Mouse (Mus musculus) kidney, embryonic 16.5 days (tissue): ENCODE results near the gene Hist1h4h. TPM values are rescaled to one million over a fixed set of nuclear protein-coding genes. Genes with fewer than 3 reads are reported as not detected.
A peak's percentile ranks its signal among the peaks of the same experiment; 100 is the strongest.
"Not testable (repeated sequence)": the region's sequence is repeated elsewhere in the genome, so short reads cannot be mapped to it uniquely, and the experiment has no call there.

ENCODE experiments used
- ATAC-seq: fragments of 200-750 bp; cut with Nextera tagmentation; 2 replicates; pipeline ENCODE4 v1.8.0; 2017; ENCODE audit warnings: moderate TSS enrichment; ENCODE audit not compliant: low FRiP score, low TSS enrichment
- H3K27ac ChIP-seq: fragments of 300-500 bp; sonication (generic); 2 replicates; pipeline ENCODE4 v1.5.1; 2014; ENCODE audit warnings: low read length
- H3K27me3 ChIP-seq: fragments of 300-500 bp; sonication (generic); 2 replicates; pipeline ENCODE4 v1.6.1; 2014; ENCODE audit warnings: low read length, control low read depth, mixed read lengths; ENCODE audit not compliant: insufficient read depth
- H3K36me3 ChIP-seq: fragments of 300-500 bp; sonication (generic); 2 replicates; pipeline ENCODE4 v1.6.1; 2014; ENCODE audit warnings: low read length, control low read depth, mixed read lengths; ENCODE audit not compliant: insufficient read depth
- H3K4me1 ChIP-seq: fragments of 300-500 bp; sonication (generic); 2 replicates; pipeline ENCODE4 v1.6.1; 2014; ENCODE audit warnings: low read length, control low read depth, mixed read lengths; ENCODE audit not compliant: insufficient read depth
- H3K4me2 ChIP-seq: fragments of 300-500 bp; sonication (generic); replicated peaks from 2 replicates; pipeline ENCODE4 v1.6.1; 2014; ENCODE audit warnings: low read depth, low read length
- H3K4me3 ChIP-seq: fragments of 300-500 bp; sonication (generic); 2 replicates; pipeline ENCODE4 v1.5.1; 2014; ENCODE audit warnings: mild to moderate bottlenecking, low read length
- H3K9ac ChIP-seq: fragments of 300-500 bp; sonication (generic); replicated peaks from 2 replicates; pipeline ENCODE4 v1.6.1; 2014; ENCODE audit warnings: low read length
- H3K9me3 ChIP-seq: fragments of 300-500 bp; sonication (generic); 2 replicates; pipeline ENCODE4 v1.6.1; 2016; ENCODE audit warnings: low read length, control low read depth
- WGBS: fragments of 180-500 bp; shearing (Covaris S2); extraction: QIAGEN DNeasy Blood & Tissue Kit; methylation state at CpG from one replicate; pipeline ENCODE4 v1.1.7; 2014; 5-methylcytosine and 5-hydroxymethylcytosine counted together
- polyA plus RNA-seq: library from polyadenylated mRNA; unstranded; fragments of >200 nt; fragmentation: Nextera tagmentation; extraction: Ambion mirVana; gene quantifications from 2 replicates; pipeline ENCODE4 v1.2.1, GENCODE M21; 2015

Gene Hist1h4h
- polyA plus RNA-seq, 1 experiment from 2014 or later = 4.5 TPM

DNA sequence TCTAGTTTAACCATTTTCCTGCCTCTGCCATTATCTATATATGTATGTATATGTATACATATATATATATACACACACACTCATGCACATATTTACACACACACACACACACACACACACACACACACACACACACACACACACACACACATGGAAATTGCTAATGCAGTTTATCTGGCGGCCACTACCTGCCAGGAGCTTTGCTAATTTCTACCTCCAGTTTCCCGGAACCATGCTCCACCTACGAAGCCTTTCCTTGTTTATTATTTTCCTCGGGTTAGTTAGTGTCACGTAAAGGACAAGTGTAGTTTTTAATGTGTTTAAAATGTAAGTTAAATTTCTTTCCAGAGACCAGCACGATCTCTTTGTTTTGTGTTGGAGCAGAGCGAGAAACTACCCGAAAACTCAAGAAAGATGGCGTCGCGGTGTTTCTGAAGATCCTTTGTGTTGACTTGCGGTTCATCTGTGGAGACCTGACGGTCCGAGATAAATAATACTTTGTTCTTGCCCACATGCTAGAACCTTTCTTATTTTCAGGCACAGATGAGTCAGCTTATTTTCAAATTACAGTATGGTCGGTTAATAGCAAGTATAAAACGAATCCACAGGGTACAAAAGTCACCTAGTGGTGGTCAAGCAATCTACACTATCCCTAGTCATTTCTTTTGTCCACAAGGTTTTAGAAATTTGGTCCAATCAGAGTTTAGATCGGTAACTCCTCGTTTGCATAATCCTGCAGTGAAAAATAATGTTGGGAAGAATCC, 32.0 kb downstream of the Hist1h4h start:
- Histone ChIP-seq H3K27me3 (no peaks in the 10 kb centered on the region), H3K4me2 (peak overlapping the region; percentile 77), H3K9me3 (no peaks in the 10 kb centered on the region), H3K4me1 (no peaks in the 10 kb centered on the region; the same call in 1 of the 2 replicates), H3K36me3 (no peaks in the 10 kb centered on the region), H3K9ac (peak overlapping the region; percentile 74), H3K27ac (peak overlapping the region; percentile 100), H3K4me3 (peak overlapping the region; percentile 37)
- ATAC-seq = peak; percentile 64
- 3% methylated on average over 18 of the region's 18 CpGs for WGBS

DNA sequence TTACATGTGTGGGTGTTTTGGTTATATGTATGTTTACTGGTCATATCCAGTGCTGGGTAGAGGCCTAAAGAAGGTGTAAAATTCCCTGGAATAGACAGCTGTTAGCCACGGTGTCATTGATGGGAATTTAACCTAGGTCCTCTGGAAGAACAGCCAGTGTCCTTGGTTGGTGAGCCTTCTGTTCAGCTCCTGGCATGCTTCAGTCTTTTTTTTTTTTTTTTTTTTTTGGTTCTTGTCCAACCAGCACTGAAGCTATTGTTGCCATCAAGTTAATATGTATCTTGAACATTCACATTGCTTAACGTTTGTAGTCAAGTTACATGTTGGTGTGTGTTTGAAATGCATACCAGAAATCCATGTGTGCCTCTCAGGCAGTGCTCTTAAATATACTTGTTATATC, 33.6 kb downstream of the Hist1h4h start:
- H3K4me3 ChIP-seq = no peak overlapping the region

DNA sequence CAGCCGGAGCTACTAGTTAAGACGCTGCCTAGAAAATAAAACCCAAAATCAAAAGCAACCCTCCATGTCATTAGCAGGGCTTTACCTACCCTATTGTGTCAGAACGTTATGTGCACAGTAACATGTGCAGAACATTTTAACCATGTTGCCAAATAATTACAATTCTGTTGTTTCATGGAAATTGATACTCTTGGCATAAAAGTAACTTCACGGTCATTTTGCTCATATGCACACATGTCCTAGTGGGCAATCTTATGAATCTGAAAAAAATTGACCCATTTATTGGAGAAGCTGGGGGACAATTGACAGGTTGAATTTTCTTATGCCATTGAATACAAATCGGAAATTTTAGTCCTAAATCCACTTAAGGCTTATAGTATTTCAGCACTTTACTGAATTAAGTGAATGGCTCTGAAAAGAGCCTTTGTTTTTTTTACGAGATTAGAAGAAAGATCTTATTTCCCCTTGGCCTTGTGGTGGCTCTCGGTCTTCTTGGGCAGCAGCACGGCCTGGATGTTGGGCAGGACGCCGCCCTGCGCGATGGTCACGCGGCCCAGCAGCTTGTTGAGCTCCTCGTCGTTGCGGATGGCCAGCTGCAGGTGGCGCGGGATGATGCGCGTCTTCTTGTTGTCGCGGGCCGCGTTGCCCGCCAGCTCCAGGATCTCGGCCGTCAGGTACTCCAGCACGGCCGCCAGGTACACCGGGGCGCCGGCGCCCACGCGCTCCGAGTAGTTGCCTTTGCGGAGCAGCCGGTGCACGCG, 39.6 kb downstream of the Hist1h4h start:
- ATAC-seq, H3K36me3 ChIP-seq, H3K27me3 ChIP-seq, H3K4me1 ChIP-seq, H3K9me3 ChIP-seq: not testable (repeated sequence)
- under 1% methylated on average over 20 of the region's 41 CpGs for WGBS
- H3K27ac ChIP-seq = peak overlapping the region; percentile 97
- peak overlapping the region; percentile 57 for H3K4me3 ChIP-seq
- peak overlapping the region; percentile 54 for H3K4me2 ChIP-seq
- H3K9ac ChIP-seq = peak overlapping the region; percentile 61

More for the DNA sequence above, 33.6 kb downstream of the Hist1h4h start:
- no peak overlapping the region for H3K4me2 ChIP-seq
- no peak overlapping the region for H3K9ac ChIP-seq
- no peaks in the 10 kb centered on the region for H3K36me3 ChIP-seq
- no peaks in the 10 kb centered on the region for H3K9me3 ChIP-seq
- H3K27ac ChIP-seq = peak overlapping the region; percentile 100
- no peaks in the 10 kb centered on the region for H3K27me3 ChIP-seq
- no peak for ATAC-seq
- 72% methylated on average over 2 of the region's 2 CpGs for WGBS
- H3K4me1 ChIP-seq = peaks cover under 1% of the 10 kb centered on the region; the same call in 1 of the 2 replicates

DNA sequence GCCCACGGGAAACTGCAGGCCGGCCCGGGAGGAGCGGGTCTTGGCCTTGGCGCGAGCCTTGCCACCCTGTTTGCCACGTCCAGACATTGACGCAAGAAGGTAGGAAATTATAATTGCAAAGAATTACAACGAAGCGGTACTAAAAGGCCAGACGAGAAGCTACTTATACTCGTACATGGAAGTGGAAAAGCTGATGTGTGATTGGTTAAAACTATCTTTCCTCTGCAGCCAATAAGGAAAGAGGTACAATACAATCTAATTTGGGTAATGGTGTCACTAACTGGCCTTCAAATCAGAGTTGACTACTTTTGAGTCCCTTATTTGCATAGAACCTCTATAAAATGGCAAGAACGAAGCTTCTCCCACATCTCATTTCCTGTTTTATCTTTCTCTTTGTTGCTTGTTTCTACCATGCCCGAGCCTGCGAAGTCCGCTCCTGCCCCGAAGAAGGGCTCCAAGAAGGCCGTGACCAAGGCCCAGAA, 40.2 kb downstream of the Hist1h4h start, which contains the start of the genes Hist1h2ae and Hist1h2bg:
Gene Hist1h2ae, minus strand, starts transcription at position 199 of the 482 bp plus-strand sequence.
Gene Hist1h2bg, plus strand, starts transcription at position 375 of the 482 bp plus-strand sequence.
- Histone ChIP-seq H3K9me3 (no peaks in the 10 kb centered on the region), H3K4me3 (peak within 1 kb of the TSS; percentile 57), H3K4me2 (peak within 1 kb of the TSS; percentile 78), H3K27ac (peak within 1 kb of the TSS; percentile 97), H3K9ac (peak within 1 kb of the TSS; percentile 75), H3K4me1 (peaks cover 10% of the 10 kb centered on the region), H3K36me3 (no peaks in the 10 kb centered on the region), H3K27me3 (no peaks in the 10 kb centered on the region)
- peak; percentile 91 for ATAC-seq
- WGBS = 0% methylated on average over 18 of the region's 18 CpGs

DNA sequence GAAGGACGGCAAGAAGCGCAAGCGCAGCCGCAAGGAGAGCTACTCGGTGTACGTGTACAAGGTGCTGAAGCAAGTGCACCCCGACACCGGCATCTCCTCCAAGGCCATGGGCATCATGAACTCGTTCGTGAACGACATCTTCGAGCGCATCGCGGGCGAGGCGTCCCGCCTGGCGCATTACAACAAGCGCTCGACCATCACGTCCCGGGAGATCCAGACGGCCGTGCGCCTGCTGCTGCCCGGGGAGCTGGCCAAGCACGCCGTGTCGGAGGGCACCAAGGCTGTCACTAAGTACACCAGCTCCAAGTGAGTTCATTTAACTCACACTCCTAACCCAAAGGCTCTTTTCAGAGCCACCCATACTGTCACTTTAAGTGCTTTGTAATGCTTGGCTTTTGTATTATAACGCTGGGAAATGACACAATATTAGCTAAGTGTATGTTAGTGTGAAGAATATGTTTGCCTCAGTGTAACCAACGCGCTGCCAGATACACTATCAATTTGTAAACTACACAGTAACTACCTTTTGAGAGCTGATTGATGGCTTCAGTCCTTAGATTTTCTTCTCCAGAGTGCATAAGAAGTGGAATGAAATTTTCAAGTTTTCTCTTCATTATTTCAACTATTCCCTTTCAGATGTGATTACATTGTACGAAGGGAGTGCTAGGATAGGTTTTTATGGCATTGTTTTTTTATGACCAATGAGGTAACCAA, 40.8 kb downstream of the Hist1h4h start:
- peak overlapping the region; percentile 75 for H3K9ac ChIP-seq
- peaks cover 15% of the 10 kb centered on the region for H3K4me1 ChIP-seq
- H3K4me2 ChIP-seq = peak overlapping the region; percentile 78
- ATAC-seq, H3K36me3 ChIP-seq, H3K27me3 ChIP-seq, H3K9me3 ChIP-seq: not testable (repeated sequence)
- under 1% methylated on average over 8 of the region's 34 CpGs for WGBS
- H3K4me3 ChIP-seq = peak overlapping the region; percentile 57
- peak overlapping the region; percentile 97 for H3K27ac ChIP-seq

DNA sequence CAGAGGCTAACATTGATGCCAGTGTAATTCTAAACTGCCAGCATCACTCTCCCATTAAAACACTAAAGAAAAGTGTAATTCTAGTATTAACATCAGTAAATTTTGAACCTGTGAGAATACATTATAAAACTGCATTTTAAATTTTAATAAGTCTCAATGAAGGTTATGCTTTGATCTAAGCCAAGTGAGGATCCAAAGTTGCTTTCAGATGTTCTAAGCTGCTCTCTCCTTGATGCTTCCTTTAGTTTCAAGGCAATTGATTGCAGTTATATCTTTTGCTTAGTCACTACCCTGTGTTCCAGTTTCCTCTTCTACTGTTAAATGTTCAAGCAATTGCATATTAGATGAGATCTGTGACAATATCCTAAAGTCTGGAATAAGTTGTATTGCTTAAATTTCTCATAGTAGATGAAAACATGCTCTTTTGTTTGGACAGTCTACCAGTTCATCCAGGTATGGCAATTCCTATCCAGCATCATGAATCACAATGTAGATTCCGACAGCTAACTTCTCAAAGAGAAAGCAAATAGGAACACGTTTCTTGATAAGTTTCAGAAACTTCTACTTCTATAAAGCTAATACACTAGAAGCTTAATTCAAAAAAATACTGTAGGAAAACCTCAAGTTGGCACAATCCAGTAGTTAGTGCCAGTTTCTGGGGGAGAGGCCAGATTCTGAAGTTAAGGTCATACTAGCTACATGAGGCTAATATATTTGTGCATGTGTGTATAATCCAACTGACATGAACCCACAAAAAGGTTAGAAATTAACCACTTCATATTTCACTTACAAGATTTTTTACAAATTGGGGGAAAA, 41.6 kb downstream of the Hist1h4h start:
- no peaks in the 10 kb centered on the region for H3K36me3 ChIP-seq
- peak overlapping the region; percentile 97 for H3K27ac ChIP-seq
- WGBS = 18% methylated on average over 2 of the region's 2 CpGs
- peaks cover 22% of the 10 kb centered on the region for H3K4me1 ChIP-seq
- peak overlapping the region; percentile 80 for H3K9ac ChIP-seq
- H3K4me3 ChIP-seq = peak overlapping the region; percentile 57
- no peaks in the 10 kb centered on the region for H3K27me3 ChIP-seq
- H3K9me3 ChIP-seq = no peaks in the 10 kb centered on the region
- no peak for ATAC-seq
- peak overlapping the region; percentile 78 for H3K4me2 ChIP-seq

DNA sequence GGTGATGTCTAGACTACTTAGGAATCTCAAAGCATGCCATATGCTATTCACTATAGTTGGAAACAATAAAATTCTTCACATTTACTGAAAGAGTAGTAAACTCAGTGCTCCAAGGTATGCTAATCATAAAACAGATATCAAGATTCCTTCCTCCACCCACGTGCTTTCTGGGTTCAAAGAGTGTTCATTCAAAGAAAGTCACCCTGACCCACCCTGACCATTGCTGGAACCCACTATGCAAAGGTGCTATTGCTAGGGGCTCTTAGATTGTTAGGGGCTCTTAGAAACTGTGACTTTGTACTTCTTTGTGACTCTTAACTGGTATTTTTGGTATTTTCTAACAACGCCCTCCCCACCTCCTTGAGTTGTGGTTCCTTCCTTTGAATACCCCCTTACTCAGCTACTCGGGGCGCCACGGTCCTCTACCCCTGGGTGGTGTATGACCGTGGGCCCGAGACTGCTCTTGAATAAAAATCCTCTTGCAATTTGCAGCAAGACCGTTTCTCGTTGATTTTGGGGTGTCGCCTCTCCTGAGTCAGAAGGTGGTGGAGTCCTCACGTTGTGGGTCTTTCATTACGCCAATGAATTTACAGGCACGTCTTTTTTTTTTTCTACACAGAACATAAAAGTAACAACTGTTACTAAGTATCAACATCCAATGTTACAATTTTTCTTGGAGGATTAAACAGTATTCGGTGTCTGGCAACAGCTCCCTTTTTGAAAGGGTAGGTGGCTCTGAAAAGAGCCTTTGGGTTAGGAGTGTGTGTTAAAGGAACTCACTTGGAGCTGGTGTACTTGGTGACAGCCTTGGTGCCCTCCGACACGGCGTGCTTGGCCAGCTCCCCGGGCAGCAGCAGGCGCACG, 42.4 kb downstream of the Hist1h4h start:
- peak overlapping the region; percentile 78 for H3K4me2 ChIP-seq
- peaks cover 22% of the 10 kb centered on the region for H3K4me1 ChIP-seq
- H3K27me3 ChIP-seq, ATAC-seq, H3K36me3 ChIP-seq, H3K9me3 ChIP-seq: not testable (repeated sequence)
- H3K27ac ChIP-seq = peak overlapping the region; percentile 97
- peak overlapping the region; percentile 80 for H3K9ac ChIP-seq
- peak overlapping the region; percentile 57 for H3K4me3 ChIP-seq
- WGBS = 5% methylated on average over 17 of the region's 20 CpGs

DNA sequence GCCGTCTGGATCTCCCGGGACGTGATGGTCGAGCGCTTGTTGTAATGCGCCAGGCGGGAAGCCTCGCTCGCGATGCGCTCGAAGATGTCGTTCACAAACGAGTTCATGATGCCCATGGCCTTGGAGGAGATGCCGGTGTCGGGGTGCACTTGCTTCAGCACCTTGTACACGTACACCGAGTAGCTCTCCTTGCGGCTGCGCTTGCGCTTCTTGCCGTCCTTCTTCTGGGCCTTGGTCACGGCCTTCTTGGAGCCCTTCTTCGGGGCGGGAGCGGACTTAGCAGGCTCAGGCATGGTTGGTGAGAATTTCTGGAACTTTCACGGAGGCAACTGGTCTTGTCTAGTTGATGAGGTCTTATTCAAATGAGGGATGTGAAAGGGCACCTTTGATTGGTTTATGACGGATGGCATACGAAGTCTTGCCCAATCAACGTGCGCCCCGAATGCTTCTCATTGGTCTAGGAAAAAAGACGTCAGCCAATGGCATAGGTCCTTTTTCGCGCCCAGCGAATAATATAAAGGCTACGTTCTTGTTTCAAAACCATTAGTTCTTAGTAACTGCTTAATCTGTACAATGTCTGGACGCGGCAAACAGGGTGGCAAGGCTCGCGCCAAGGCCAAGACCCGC, 43.2 kb downstream of the Hist1h4h start, which contains the start of the genes Hist1h2bf and Hist1h2ad:
Gene Hist1h2bf, minus strand, starts transcription at position 299 of the 627 bp plus-strand sequence.
Gene Hist1h2ad, plus strand, starts transcription at position 484 of the 627 bp plus-strand sequence.
- H3K9ac ChIP-seq = peak within 1 kb of the TSS; percentile 80
- peak within 1 kb of the TSS; percentile 97 for H3K27ac ChIP-seq
- H3K4me3 ChIP-seq = peak within 1 kb of the TSS; percentile 57
- H3K27me3 ChIP-seq, H3K9me3 ChIP-seq, H3K36me3 ChIP-seq: not testable (repeated sequence)
- peak within 1 kb of the TSS; percentile 78 for H3K4me2 ChIP-seq
- H3K4me1 ChIP-seq = peaks cover 22% of the 10 kb centered on the region
- under 1% methylated on average over 23 of the region's 42 CpGs for WGBS
- ATAC-seq = peak; percentile 92
